ENCODE assay signal across 8 mouse cellular contexts in genomic region chr4:118620279-118620966, GRCm38 (mm10). TPM values are rescaled to one million over a fixed set of nuclear protein-coding genes. Genes with fewer than 3 reads are reported as not detected.
DNase-seq lines count a peak whose midpoint lies in the region; ATAC-seq and TF ChIP-seq lines count a peak whose summit lies in the region.

TSS of gene Cfap57 (minus strand) at chr4:118620777.
TSS of gene Ebna1bp2 (plus strand) at chr4:118620799.

- H3K9ac ChIP-seq in heart, embryonic 15.5 days, result peak within 1 kb of the TSS; percentile 70
- peak within 1 kb of the TSS; percentile 74 for H3K9ac ChIP-seq in liver, embryonic 14.5 days (replicated peaks)
- peak within 1 kb of the TSS; percentile 53 for H3K9ac ChIP-seq in neural tube, embryonic 11.5 days (ENCODE audit: low read length)
- peak within 1 kb of the TSS; percentile 81 for H3K9ac ChIP-seq in stomach, postnatal 0 days (ENCODE audit: low read length)

- TF ChIP-seq EP300 in liver, embryonic 14.5 days (IDR thresholded peaks at IDR 0.05; ENCODE audit: low read depth), result no peak
- TF ChIP-seq EP300 in stomach, postnatal 0 days (optimal IDR thresholded peaks at IDR 0.05), result no peak

- no peak for TF ChIP-seq CTCF in liver, embryonic 14.5 days (IDR thresholded peaks at IDR 0.05; ENCODE audit: low read depth)
- TF ChIP-seq CTCF in stomach, postnatal 0 days (IDR thresholded peaks at IDR 0.05; ENCODE audit: low read depth), result no peak

- 1% methylated on average over 32 of the region's 41 CpGs for WGBS in heart, embryonic 15.5 days
- WGBS in liver, embryonic 14.5 days (ENCODE audit: insufficient replicate concordance), result 1% methylated on average over 35 of the region's 41 CpGs
- 1% methylated on average over 35 of the region's 41 CpGs for WGBS in neural tube, embryonic 11.5 days
- 1% methylated on average over 41 of the region's 41 CpGs for WGBS in stomach, postnatal 0 days

- H3K9me3 ChIP-seq in heart, embryonic 15.5 days (replicated peaks), result no peaks in the 10 kb centered on the region
- no peaks in the 10 kb centered on the region for H3K9me3 ChIP-seq in liver, embryonic 14.5 days (ENCODE audit: control insufficient read depth, low read length)
- no peaks in the 10 kb centered on the region for H3K9me3 ChIP-seq in neural tube, embryonic 11.5 days (ENCODE audit: control insufficient read depth, low read length)
- H3K9me3 ChIP-seq in stomach, postnatal 0 days (ENCODE audit: control insufficient read depth, low read length), result no peaks in the 10 kb centered on the region

- ATAC-seq in CD4-positive, CD25-positive, alpha-beta regulatory T cell, adult 4 months, result peak; percentile 99
- peak; percentile 84 for ATAC-seq in heart, embryonic 15.5 days (replicated peaks; ENCODE audit: insufficient number of reproducible peaks, insufficient read depth, low FRiP score, low read depth)
- ATAC-seq in liver, embryonic 14.5 days (ENCODE audit: insufficient read depth), result peak; percentile 92
- peak; percentile 93 for ATAC-seq in neural tube, embryonic 11.5 days (ENCODE audit: insufficient read depth, low FRiP score, low TSS enrichment)
- peak; percentile 93 for ATAC-seq in stomach, postnatal 0 days (ENCODE audit: low FRiP score, low TSS enrichment)

- peak within 1 kb of the TSS; percentile 32; the same call in 1 of the 2 replicates for H3K27ac ChIP-seq in heart, embryonic 15.5 days
- H3K27ac ChIP-seq in liver, embryonic 14.5 days, result no peak within 1 kb of the TSS
- H3K27ac ChIP-seq in neural tube, embryonic 11.5 days (ENCODE audit: low read depth, low read length), result no peak within 1 kb of the TSS
- 0 out of 2 replicates have a peak within 1 kb of the TSS, but pooled peaks have one; percentile 35 for H3K27ac ChIP-seq in stomach, postnatal 0 days (replicated peaks)

- H3K4me3 ChIP-seq in heart, embryonic 15.5 days, result peak within 1 kb of the TSS; percentile 69
- peak within 1 kb of the TSS; percentile 73 to 78 for H3K4me3 ChIP-seq in liver, embryonic 14.5 days (ENCODE audit: insufficient read depth in 1 of 2, low read depth in 2 of 2, low read length in 2 of 2)
- H3K4me3 ChIP-seq in neural tube, embryonic 11.5 days (ENCODE audit: low read depth, low read length), result peak within 1 kb of the TSS; percentile 78
- peak within 1 kb of the TSS; percentile 76 for H3K4me3 ChIP-seq in stomach, postnatal 0 days (ENCODE audit: low read depth, low read length)

- peak within 1 kb of the TSS; percentile 89 for H3K4me2 ChIP-seq in heart, embryonic 15.5 days
- H3K4me2 ChIP-seq in liver, embryonic 14.5 days (ENCODE audit: low read depth), result peak within 1 kb of the TSS; percentile 84
- H3K4me2 ChIP-seq in neural tube, embryonic 11.5 days (ENCODE audit: low read depth), result peak within 1 kb of the TSS; percentile 93
- H3K4me2 ChIP-seq in stomach, postnatal 0 days (replicated peaks; ENCODE audit: low read depth), result peak within 1 kb of the TSS; percentile 91

- H3K36me3 ChIP-seq in heart, embryonic 15.5 days, result peaks cover 22% of the 10 kb centered on the region
- H3K36me3 ChIP-seq in liver, embryonic 14.5 days (replicated peaks; ENCODE audit: control insufficient read depth, insufficient read depth, low read depth), result peaks cover 16% of the 10 kb centered on the region
- H3K36me3 ChIP-seq in neural tube, embryonic 11.5 days (ENCODE audit: control insufficient read depth, insufficient read depth, low read length), result peaks cover 5% of the 10 kb centered on the region; the same call in 1 of the 2 replicates
- peaks cover 16% of the 10 kb centered on the region for H3K36me3 ChIP-seq in stomach, postnatal 0 days (ENCODE audit: control insufficient read depth, insufficient read depth, low read length)

- H3K27me3 ChIP-seq in heart, embryonic 15.5 days, result no peaks in the 10 kb centered on the region
- no peaks in the 10 kb centered on the region for H3K27me3 ChIP-seq in liver, embryonic 14.5 days (ENCODE audit: control insufficient read depth, insufficient read depth, low read length)
- no peaks in the 10 kb centered on the region for H3K27me3 ChIP-seq in neural tube, embryonic 11.5 days (ENCODE audit: control insufficient read depth, insufficient read depth, low read length)
- no peaks in the 10 kb centered on the region for H3K27me3 ChIP-seq in stomach, postnatal 0 days (ENCODE audit: control insufficient read depth, insufficient read depth, low read length)

- peaks cover 11% of the 10 kb centered on the region for H3K4me1 ChIP-seq in heart, embryonic 15.5 days (replicated peaks)
- peaks cover 7 to 12% of the 10 kb centered on the region in 2 experiments; a peak in 3 of 4 replicates for H3K4me1 ChIP-seq in liver, embryonic 14.5 days (replicated peaks; ENCODE audit: control insufficient read depth in 2 of 2, insufficient read depth in 2 of 2, low read length in 1 of 2)
- H3K4me1 ChIP-seq in neural tube, embryonic 11.5 days (ENCODE audit: control insufficient read depth, insufficient read depth, low read length), result peaks cover 9% of the 10 kb centered on the region
- no peaks in the 10 kb centered on the region for H3K4me1 ChIP-seq in stomach, postnatal 0 days (replicated peaks; ENCODE audit: control insufficient read depth, insufficient read depth)

- DNase-seq in c-Kit-negative CD71-positive TER-119-positive erythroid progenitor cells, embryonic 14.5 days (ENCODE audit: low read depth, low spot score), result peak; percentile 91
- DNase-seq in fibroblast of lung, adult 2 months (ENCODE audit: low read depth), result peak; percentile 86
- peak; percentile 93 to 94 for DNase-seq in kidney, postnatal 25 days
- peak; percentile 90 to 94 (median 90) for DNase-seq in liver, embryonic 14.5 days (ENCODE audit: low read depth in 3 of 3, low spot score in 3 of 3)
- peak; percentile 93 for DNase-seq in neural tube, embryonic 11.5 days (ENCODE audit: low spot score)
- DNase-seq in stomach, postnatal 0 days (ENCODE audit: low spot score), result peak; percentile 88

RNA-seq across cellular contexts. Expression of gene Cfap57, which starts in this region (rescaled TPM):
- not detected for polyA plus RNA-seq in CD4-positive, CD25-positive, alpha-beta regulatory T cell, adult 4 months (2017; shearing (Covaris generic))
- 0.25 and 0.39 TPM in 2 replicates for polyA plus RNA-seq in heart, embryonic 15.5 days (2015; fragmentation: Nextera tagmentation; extraction: Ambion mirVana)
- 0.12 and 0.54 TPM in 2 replicates for polyA plus RNA-seq in liver, embryonic 14.5 days (2012; rRNA removed)
- polyA plus RNA-seq in liver, embryonic 14.5 days (2014; fragmentation: Nextera tagmentation; extraction: Ambion mirVana), result 0.94 and 1.3 TPM in 2 replicates
- polyA plus RNA-seq in neural tube, embryonic 11.5 days (2014; fragmentation: Nextera tagmentation; extraction: Ambion mirVana), result 0.47 and 0.48 TPM in 2 replicates
- polyA plus RNA-seq in stomach, postnatal 0 days (2015; fragmentation: Nextera tagmentation; extraction: Ambion mirVana), result 1.2 and 1.3 TPM in 2 replicates

RNA-seq across cellular contexts. Expression of gene Ebna1bp2, which starts in this region (rescaled TPM):
- 100 to 1,000 TPM; 167 to 193 TPM for polyA plus RNA-seq in CD4-positive, CD25-positive, alpha-beta regulatory T cell, adult 4 months (2017; shearing (Covaris generic))
- polyA plus RNA-seq in heart, embryonic 15.5 days (2015; fragmentation: Nextera tagmentation; extraction: Ambion mirVana), result 77.8 and 78.4 TPM in 2 replicates
- polyA plus RNA-seq in liver, embryonic 14.5 days (2012; rRNA removed), result 27.7 and 60.2 TPM in 2 replicates
- polyA plus RNA-seq in liver, embryonic 14.5 days (2014; fragmentation: Nextera tagmentation; extraction: Ambion mirVana), result 92.2 and 95.0 TPM in 2 replicates
- 165 and 170 TPM in 2 replicates for polyA plus RNA-seq in neural tube, embryonic 11.5 days (2014; fragmentation: Nextera tagmentation; extraction: Ambion mirVana)
- polyA plus RNA-seq in stomach, postnatal 0 days (2015; fragmentation: Nextera tagmentation; extraction: Ambion mirVana), result 90.4 and 94.5 TPM in 2 replicates

Comparison
In these comparisons a context has a peak if more than half of its experiments do, and no peak if none do; other contexts are left out.
1. H3K27ac ChIP-seq: peak in heart, embryonic 15.5 days (single experiment) and stomach, postnatal 0 days (single experiment); none in liver, embryonic 14.5 days (single experiment) and neural tube, embryonic 11.5 days (single experiment).
2. Peak in every context shown above with its lines, with median percentiles within 50 percentile points of each other: ATAC-seq, DNase-seq, H3K4me2 ChIP-seq, H3K4me3 ChIP-seq and H3K9ac ChIP-seq.